Mouse (Mus musculus) lung, embryonic 15.5 days (tissue): ENCODE data around the gene Ica1l. TPM values are rescaled to one million over a fixed set of nuclear protein-coding genes. Genes with fewer than 3 reads are reported as not detected.
"Not testable (repeated sequence)": the region's sequence is repeated elsewhere in the genome, so short reads cannot be mapped to it uniquely, and the experiment has no call there.

Experiments used
- ATAC-seq: fragments of 200-750 bp; cut with Nextera tagmentation; 2 replicates; pipeline ENCODE4 v1.8.0; 2017; ENCODE audit warnings: moderate number of reproducible peaks, borderline replicate concordance; ENCODE audit not compliant: low FRiP score, low TSS enrichment; ENCODE audit errors: extremely low read depth
- H3K27ac ChIP-seq: fragments of 300-500 bp; sonication (generic); 2 replicates; pipeline ENCODE4 v1.5.1; 2015; ENCODE audit warnings: moderate library complexity, mild to moderate bottlenecking, inconsistent platforms
- H3K27me3 ChIP-seq: fragments of 300-500 bp; sonication (generic); 2 replicates; pipeline ENCODE4 v1.6.1; 2015; ENCODE audit warnings: inconsistent platforms
- H3K36me3 ChIP-seq: fragments of 300-500 bp; sonication (generic); 2 replicates; pipeline ENCODE4 v1.6.1; 2015; ENCODE audit warnings: inconsistent platforms
- H3K4me1 ChIP-seq: fragments of 300-500 bp; sonication (generic); 2 replicates; pipeline ENCODE4 v1.6.1; 2015; ENCODE audit warnings: inconsistent platforms
- H3K4me2 ChIP-seq: fragments of 300-500 bp; sonication (generic); 2 replicates; pipeline ENCODE4 v1.6.1; 2015; ENCODE audit warnings: inconsistent platforms, mild to moderate bottlenecking, moderate library complexity
- H3K4me3 ChIP-seq: fragments of 300-500 bp; sonication (generic); 2 replicates; pipeline ENCODE4 v1.5.1; 2015; ENCODE audit warnings: mild to moderate bottlenecking, inconsistent platforms
- H3K9ac ChIP-seq: fragments of 300-500 bp; sonication (generic); 2 replicates; pipeline ENCODE4 v1.6.1; 2015; ENCODE audit warnings: inconsistent platforms
- H3K9me3 ChIP-seq: fragments of 300-500 bp; sonication (generic); 2 replicates; pipeline ENCODE4 v1.6.1; 2016; ENCODE audit warnings: inconsistent platforms
- WGBS: fragments of 180-500 bp; shearing (Covaris S2); methylation state at CpG from one replicate; pipeline ENCODE4 v1.1.7; 2015; 5-methylcytosine and 5-hydroxymethylcytosine counted together
- polyA plus RNA-seq: library from polyadenylated mRNA; unstranded; fragments of >200 nt; fragmentation: Nextera tagmentation; extraction: Ambion mirVana; gene quantifications from 2 replicates; pipeline ENCODE4 v1.2.1, GENCODE M21; 2015

The Ica1l gene
- polyA plus RNA-seq, result 0.46 and 0.83 TPM in 2 replicates

DNA sequence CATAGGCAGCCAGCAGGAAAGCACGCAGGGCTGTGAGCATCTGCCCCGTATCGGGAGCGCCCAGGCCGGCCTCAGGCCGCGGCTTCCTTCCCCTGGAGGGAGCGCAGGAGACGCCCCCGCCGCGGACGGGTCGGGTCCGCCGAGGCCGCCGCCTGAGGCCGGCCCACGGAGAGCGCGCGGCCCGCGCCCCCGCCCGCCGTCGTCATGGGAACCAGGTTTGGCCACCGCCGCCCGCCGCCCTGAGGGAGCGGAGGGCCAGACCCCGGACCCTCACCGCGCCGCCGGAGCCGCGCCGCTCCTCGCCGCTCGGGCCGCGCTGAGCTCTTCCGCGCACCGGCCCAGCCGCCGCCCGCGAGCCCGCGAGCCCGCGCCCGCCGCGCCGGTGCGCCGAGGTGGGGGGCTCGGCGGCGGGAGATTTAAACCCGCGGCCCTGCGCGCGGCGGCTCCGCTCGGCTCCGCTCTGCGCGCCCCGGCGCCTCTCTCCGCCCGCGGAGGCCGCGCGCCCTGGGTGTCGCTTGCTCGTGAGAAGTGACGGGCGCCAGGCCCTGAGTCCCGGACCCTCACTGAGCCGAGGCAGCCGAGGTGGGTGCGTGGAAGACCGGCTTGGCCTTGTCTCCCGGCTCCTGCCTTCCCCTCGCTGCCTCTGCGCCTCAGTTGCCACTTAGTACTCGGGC is at the start of gene Ica1l:
Ica1l (minus strand) TSS at position 389 of the 674 bp plus-strand sequence.
- ATAC-seq, result peak; percentile 83

DNA sequence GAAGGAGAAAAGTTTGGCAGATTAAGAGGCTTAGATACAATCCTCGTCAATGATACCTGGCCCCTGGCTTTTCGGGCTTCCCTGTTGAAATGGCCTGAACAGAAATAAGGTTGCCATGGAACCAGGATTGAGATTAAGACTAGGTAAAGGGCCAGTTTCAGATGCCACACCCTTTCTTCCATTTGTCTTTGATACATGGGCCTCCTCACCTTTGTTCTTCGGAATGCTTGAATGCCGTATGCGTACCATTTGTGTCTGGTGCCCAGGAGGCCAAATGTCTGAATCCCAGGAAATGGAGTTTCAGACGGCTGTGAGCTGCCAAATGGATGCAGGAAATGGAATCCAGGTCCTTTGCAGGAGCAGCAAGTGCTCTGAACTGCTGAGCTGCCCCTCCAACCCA is 33.4 kb upstream of the Ica1l start:
- Histone ChIP-seq H3K9ac (no peak overlapping the region), H3K27ac (no peak overlapping the region), H3K27me3 (no peaks in the 10 kb centered on the region), H3K36me3 (peaks cover 28% of the 10 kb centered on the region), H3K4me2 (no peak overlapping the region), H3K4me3 (no peak overlapping the region), H3K4me1 (no peaks in the 10 kb centered on the region), H3K9me3 (no peaks in the 10 kb centered on the region)
- WGBS, result 85% methylated on average over 6 of the region's 6 CpGs
- no peak for ATAC-seq

More for the DNA sequence above, at the start of gene Ica1l:
- peak within 1 kb of the TSS; percentile 64 for H3K9ac ChIP-seq
- H3K4me2 ChIP-seq, result peak within 1 kb of the TSS; percentile 99
- H3K27me3 ChIP-seq, result peaks cover 22% of the 10 kb centered on the region
- under 1% methylated on average over 59 of the region's 99 CpGs for WGBS
- H3K4me1 ChIP-seq, result peaks cover 5% of the 10 kb centered on the region; the same call in 1 of the 2 replicates
- H3K27ac ChIP-seq, result no peak within 1 kb of the TSS
- no peaks in the 10 kb centered on the region for H3K9me3 ChIP-seq
- no peaks in the 10 kb centered on the region for H3K36me3 ChIP-seq
- peak within 1 kb of the TSS; percentile 73 for H3K4me3 ChIP-seq

DNA sequence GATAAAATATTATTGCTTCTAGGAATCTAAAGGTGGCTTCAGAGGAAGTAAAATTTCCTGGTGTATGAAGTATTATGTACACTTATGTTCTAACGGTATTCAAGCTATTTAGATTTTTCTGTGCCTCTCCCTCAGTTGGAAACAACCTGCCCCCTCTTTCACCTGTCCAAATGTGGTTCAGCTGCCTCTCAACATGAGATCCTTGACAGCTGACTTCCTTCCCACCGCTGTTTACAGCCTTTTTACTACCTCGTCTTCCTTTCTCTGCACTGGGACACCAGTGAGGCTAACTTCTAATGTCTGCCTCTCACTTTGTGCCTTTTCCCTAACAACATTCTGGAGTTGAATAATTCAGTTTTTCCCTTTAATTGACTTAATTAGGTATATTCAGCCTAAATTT is 32.6 kb upstream of the Ica1l start:
- Histone ChIP-seq H3K4me1 (no peaks in the 10 kb centered on the region), H3K9ac (no peak overlapping the region), H3K27ac (no peak overlapping the region), H3K4me3 (no peak overlapping the region), H3K27me3 (no peaks in the 10 kb centered on the region), H3K36me3 (peaks cover 25% of the 10 kb centered on the region), H3K9me3 (no peaks in the 10 kb centered on the region), H3K4me2 (no peak overlapping the region)
- WGBS, result 75% methylated on average over 3 of the region's 3 CpGs
- ATAC-seq, result no peak

DNA sequence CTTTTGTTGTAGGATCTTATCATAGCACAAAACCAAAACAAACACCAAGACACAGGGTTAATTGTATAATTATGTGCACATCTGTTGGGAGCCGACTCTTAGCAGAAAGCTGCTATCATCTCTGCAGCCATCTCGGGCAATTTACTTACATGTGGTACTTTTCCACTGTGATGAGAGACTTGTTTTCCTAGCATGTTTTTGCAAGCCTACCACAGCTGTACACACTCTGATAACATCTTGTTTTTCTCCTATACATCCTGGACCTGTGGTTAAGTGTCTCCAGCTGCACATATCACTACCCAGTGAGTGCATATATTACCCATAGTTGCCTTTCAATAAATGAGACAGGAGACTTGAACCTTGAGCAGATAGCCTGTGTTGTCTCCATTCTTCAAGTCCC is 32.0 kb upstream of the Ica1l start:
- Histone ChIP-seq H3K4me1 (no peaks in the 10 kb centered on the region), H3K36me3 (peaks cover 20% of the 10 kb centered on the region), H3K4me2 (no peak overlapping the region), H3K4me3 (no peak overlapping the region), H3K27me3 (no peaks in the 10 kb centered on the region), H3K9me3 (no peaks in the 10 kb centered on the region), H3K9ac (no peak overlapping the region), H3K27ac (no peak overlapping the region)
- 66% methylated on average over 2 of the region's 2 CpGs for WGBS
- ATAC-seq, result no peak

DNA sequence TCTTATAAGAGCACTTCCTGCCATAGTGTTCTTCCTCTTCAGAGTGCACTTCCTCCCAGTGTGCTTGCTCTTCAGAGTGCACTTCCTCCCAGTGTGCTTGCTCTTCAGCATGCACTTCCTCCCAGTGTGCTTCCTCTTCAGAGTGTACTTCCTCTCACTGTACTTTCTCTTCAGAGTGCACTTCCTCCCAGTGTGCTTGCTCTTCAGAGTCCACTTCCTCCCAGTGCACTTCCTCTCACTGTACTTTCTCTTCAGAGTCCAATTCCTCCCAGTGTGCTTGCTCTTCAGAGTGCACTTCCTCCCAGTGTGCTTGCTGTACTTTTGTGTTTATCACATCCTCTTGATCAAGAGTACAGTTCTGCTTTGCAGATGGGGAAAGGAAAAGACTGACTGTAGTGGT is 27.7 kb upstream of the Ica1l start:
- not testable (repeated sequence) for H3K27me3 ChIP-seq, H3K9me3 ChIP-seq, ATAC-seq, H3K36me3 ChIP-seq, H3K9ac ChIP-seq, H3K27ac ChIP-seq, H3K4me1 ChIP-seq, H3K4me2 ChIP-seq, H3K4me3 ChIP-seq

DNA sequence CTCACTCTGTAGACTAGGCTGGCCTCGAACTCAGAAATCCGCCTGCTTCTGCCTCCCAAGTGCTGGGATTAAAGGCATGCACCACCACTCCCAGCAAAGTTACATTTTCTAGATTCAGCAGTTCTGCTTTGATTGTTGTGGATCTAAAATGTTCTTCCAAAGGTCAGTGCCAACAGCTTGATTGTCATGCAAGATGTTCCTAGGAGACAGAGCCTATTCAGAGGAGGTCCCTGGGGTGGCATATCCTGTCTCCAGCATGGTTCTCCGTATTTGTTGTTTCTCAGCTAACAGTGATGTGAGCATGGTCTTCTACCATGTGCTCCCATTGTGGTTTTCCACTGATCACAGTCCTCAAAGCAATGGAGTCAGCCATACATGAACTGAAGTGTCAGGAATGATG is 13.3 kb upstream of the Ica1l start:
- Histone ChIP-seq H3K9me3 (no peaks in the 10 kb centered on the region), H3K36me3 (no peaks in the 10 kb centered on the region), H3K27ac (no peak overlapping the region), H3K27me3 (no peaks in the 10 kb centered on the region), H3K4me1 (no peaks in the 10 kb centered on the region), H3K9ac (no peak overlapping the region), H3K4me2 (no peak overlapping the region), H3K4me3 (no peak overlapping the region)
- 88% methylated on average over 3 of the region's 3 CpGs for WGBS
- no peak for ATAC-seq

DNA sequence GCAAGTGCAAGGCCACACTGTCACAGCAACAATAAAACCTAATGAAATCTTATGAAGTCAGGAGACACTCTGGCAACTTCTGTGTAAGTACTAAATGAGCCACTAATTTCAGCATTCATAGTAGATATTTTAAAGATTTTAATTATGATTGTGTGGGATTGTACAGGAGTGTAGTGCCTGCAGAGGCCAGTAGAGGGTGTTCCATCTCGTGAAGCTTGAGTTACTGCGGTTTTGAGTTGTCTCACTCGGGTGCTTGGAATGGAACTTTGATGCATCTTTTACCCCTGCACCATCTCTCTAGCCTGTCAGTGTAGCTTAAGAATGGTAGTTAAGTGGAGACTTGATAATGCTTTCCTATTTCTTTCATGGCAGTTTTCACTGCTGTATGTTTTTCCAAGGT is 11.7 kb upstream of the Ica1l start:
- WGBS, result 36% methylated on average over 3 of the region's 3 CpGs
- H3K27me3 ChIP-seq, result no peaks in the 10 kb centered on the region
- no peak for ATAC-seq
- no peaks in the 10 kb centered on the region for H3K4me1 ChIP-seq
- no peak overlapping the region for H3K4me2 ChIP-seq
- no peaks in the 10 kb centered on the region for H3K36me3 ChIP-seq
- no peak overlapping the region for H3K27ac ChIP-seq
- H3K9ac ChIP-seq, result no peak overlapping the region
- H3K4me3 ChIP-seq, result no peak overlapping the region
- H3K9me3 ChIP-seq, result no peaks in the 10 kb centered on the region

DNA sequence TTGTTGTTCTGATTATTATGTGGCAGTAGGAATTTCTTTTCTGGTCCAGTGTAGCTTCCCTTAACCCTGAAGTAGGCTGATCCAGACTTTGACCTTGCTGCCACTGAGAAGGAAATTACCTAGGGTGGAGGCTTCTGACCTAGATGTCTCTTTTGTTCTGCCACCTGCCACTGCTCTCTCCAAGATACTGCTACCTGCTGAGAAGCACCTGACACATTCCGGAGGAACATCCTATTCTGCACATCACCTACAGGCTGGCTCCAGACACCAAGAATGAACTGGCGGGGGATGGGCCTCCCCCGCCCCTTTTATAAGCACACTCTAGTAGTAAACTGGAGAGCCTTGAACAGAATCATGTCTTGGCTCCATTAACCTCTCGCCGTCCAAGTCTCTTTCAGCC is 4.5 kb upstream of the Ica1l start:
- not testable (repeated sequence) for H3K9ac ChIP-seq, H3K4me2 ChIP-seq, H3K4me1 ChIP-seq, H3K4me3 ChIP-seq, H3K36me3 ChIP-seq, H3K9me3 ChIP-seq, H3K27ac ChIP-seq, ATAC-seq
- H3K27me3 ChIP-seq, result peaks cover 15% of the 10 kb centered on the region
- 94% methylated on average over 5 of the region's 5 CpGs for WGBS

DNA sequence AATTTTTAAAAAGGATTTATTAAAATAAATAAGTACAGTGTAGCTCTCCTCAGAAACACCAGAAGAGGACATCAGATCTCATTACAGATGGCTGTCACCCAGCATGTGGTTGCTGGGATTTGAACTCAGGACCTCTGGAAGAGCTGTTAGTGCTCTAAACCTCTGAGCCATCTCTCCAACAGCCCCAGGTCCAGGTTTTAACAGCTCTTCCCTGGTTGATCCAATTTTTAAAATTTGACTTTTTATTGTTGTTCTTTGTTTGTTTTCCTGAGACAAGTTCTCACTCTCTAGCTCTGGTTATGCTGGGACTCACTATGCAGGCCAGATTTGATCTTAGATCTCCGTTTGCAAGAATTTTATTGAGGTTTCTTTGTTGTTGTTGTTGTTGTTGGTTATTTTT is 1.6 kb upstream of the Ica1l start:
- 89% methylated on average over 1 of the region's 1 CpGs for WGBS
- Histone ChIP-seq H3K4me1 (peaks cover 5% of the 10 kb centered on the region; the same call in 1 of the 2 replicates), H3K9ac (no peak overlapping the region), H3K36me3 (no peaks in the 10 kb centered on the region), H3K4me2 (no peak overlapping the region), H3K9me3 (no peaks in the 10 kb centered on the region), H3K27me3 (peaks cover 22% of the 10 kb centered on the region), H3K27ac (no peak overlapping the region), H3K4me3 (no peak overlapping the region)
- ATAC-seq, result no peak

DNA sequence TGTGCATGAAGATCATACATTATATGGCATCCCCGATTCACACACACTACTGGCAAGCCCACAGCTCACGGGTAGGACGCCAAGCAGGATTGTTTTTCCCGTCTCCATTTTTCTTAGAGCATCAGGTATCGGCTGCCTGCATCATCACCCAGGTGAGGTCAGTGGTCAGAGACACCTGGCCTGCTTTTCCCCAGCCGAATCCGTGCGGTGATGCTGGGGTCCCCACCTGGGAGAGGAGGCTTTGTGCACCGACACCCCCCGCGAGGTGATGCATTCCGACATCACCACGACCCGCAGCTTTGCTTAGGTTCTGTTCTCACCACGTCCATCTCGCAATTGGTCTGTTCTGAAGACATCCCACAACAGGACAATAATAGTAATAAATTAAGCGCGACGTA is 587 bp downstream of the Ica1l start:
- H3K9ac ChIP-seq, result peak overlapping the region; percentile 64
- WGBS, result 5% methylated on average over 19 of the region's 19 CpGs
- H3K9me3 ChIP-seq, result no peaks in the 10 kb centered on the region
- peak overlapping the region; percentile 99 for H3K4me2 ChIP-seq
- H3K36me3 ChIP-seq, result no peaks in the 10 kb centered on the region
- peak overlapping the region; percentile 73 for H3K4me3 ChIP-seq
- no peak for ATAC-seq
- peaks cover 5% of the 10 kb centered on the region; the same call in 1 of the 2 replicates for H3K4me1 ChIP-seq
- peaks cover 22% of the 10 kb centered on the region for H3K27me3 ChIP-seq
- H3K27ac ChIP-seq, result no peak overlapping the region

DNA sequence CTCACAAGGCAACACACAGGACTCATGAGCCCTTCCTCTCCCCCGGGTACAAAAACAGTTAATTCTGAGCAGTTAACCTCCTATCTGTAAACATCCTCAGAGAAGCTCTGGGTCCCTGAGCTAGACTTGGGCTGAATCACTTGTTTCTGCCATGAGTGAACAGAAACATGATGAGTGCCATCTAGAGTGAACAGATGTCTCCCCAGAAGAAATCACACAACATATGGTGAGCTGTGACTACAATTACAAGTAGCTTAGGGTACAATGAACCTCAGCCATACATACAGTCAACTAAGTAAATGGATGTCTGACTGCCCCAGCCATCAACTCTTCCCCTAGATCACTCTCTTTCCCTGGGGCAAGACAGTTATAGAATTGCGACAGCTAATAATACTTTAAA is 7.9 kb downstream of the Ica1l start:
- Histone ChIP-seq H3K27me3 (peaks cover under 1% of the 10 kb centered on the region; the same call in 1 of the 2 replicates), H3K4me2 (no peak overlapping the region), H3K27ac (no peak overlapping the region), H3K4me3 (no peak overlapping the region), H3K36me3 (no peaks in the 10 kb centered on the region), H3K4me1 (no peaks in the 10 kb centered on the region), H3K9me3 (no peaks in the 10 kb centered on the region), H3K9ac (no peak overlapping the region)
- ATAC-seq, result no peak
- WGBS, result 85% methylated on average over 2 of the region's 2 CpGs

DNA sequence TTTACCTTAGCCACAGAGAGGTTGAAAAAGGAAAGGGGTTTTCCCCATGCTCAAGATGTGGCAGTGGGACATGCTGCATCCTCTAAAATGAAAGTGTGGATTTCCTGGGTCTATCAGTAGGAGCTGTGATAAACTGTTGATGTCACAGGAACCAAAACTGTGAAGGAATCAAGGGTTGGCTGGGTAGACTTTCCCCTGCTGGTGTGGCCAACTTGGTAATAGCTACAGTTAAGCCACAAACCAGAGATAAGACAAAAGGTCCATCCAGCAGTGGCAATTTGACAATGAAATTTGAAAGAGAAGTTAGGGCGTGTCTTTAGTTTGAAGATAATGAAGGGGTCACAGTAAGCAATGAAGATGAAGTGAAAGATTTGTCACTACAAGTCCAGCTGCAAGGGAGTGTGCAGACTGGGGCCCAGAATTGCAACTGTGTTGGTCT is 25.9 kb downstream of the Ica1l start:
- Histone ChIP-seq H3K27ac (no peak overlapping the region), H3K4me3 (no peak overlapping the region), H3K9me3 (no peaks in the 10 kb centered on the region), H3K4me1 (no peaks in the 10 kb centered on the region), H3K36me3 (no peaks in the 10 kb centered on the region), H3K9ac (no peak overlapping the region), H3K4me2 (no peak overlapping the region), H3K27me3 (no peaks in the 10 kb centered on the region)
- WGBS, result 85% methylated on average over 1 of the region's 1 CpGs
- no peak for ATAC-seq
